Mouse (Mus musculus) right cerebral cortex, postnatal 10 days (tissue): ENCODE measurements around the gene Serpina3i.

ENCODE experiments used
- DNase-seq, 2 experiments: peaks; one replicate each; pipeline ENCODE4 v3.0.0; 2021; ENCODE audit warnings: low spot score in 2 of 2

Serpina3i gene

GRCm38 (mm10) chr12:104298049-104298448, 35.1 kb downstream of the Serpina3i start:
- DNase-seq: no peak

GRCm38 (mm10) chr12:104305991-104306390, 43.1 kb downstream of the Serpina3i start:
- DNase-seq: no peak

GRCm38 (mm10) chr12:104314253-104314652, 51.3 kb downstream of the Serpina3i start, which contains the start of gene Serpina3j:
Gene Serpina3j (plus strand): TSS chr12:104314553.
- DNase-seq: no peak
